Mouse (Mus musculus) ES-E14 (cell line): ENCODE measurements around the gene Tmem130. TPM values are rescaled to one million over a fixed set of nuclear protein-coding genes. Genes with fewer than 3 reads are reported as not detected.

Experiments
- DNase-seq: peaks from one replicate; pipeline ENCODE4 v3.0.0-alpha.2; 2013; ENCODE audit warnings: low read depth, low spot score
- H3K27ac ChIP-seq: 2 replicates; pipeline ENCODE4 v1.5.1; 2012; ENCODE audit warnings: low read depth, mild to moderate bottlenecking, low read length, moderate library complexity, mixed read lengths; ENCODE audit not compliant: poor library complexity, insufficient read depth, severe bottlenecking
- H3K36me3 ChIP-seq: 2 replicates; pipeline ENCODE4 v1.6.1; 2012; ENCODE audit warnings: mild to moderate bottlenecking, low read length, moderate library complexity, mixed read lengths; ENCODE audit not compliant: control insufficient read depth, poor library complexity, insufficient read depth, severe bottlenecking
- H3K4me1 ChIP-seq, 2 experiments: fragments of 150-350 bp in 1 of 2; sonication (generic) in 1 of 2; 2 replicates each; pipeline ENCODE4 v1.6.1; 2012; ENCODE audit warnings: low read length in 2 of 2, mild to moderate bottlenecking in 1 of 2, mixed read lengths in 1 of 2; ENCODE audit not compliant: control insufficient read depth in 2 of 2, insufficient read depth in 2 of 2, poor library complexity in 1 of 2
- H3K4me3 ChIP-seq, 2 experiments: fragments of 150-350 bp in 1 of 2; sonication (generic) in 1 of 2; 2 replicates each; pipeline ENCODE4 v1.5.1; 2012; ENCODE audit warnings: low read length in 2 of 2, low read depth in 1 of 2, mild to moderate bottlenecking in 1 of 2, mixed read lengths in 1 of 2; ENCODE audit not compliant: insufficient read depth in 1 of 2, poor library complexity in 1 of 2, severe bottlenecking in 1 of 2
- H3K9ac ChIP-seq: 2 replicates; pipeline ENCODE4 v1.6.1; 2012; ENCODE audit warnings: low read depth, mild to moderate bottlenecking, low read length, mixed read lengths; ENCODE audit not compliant: poor library complexity, insufficient read depth, severe bottlenecking
- H3K9me3 ChIP-seq: fragments of 150-350 bp; sonication (generic); 2 replicates; pipeline ENCODE4 v1.6.1; 2012; ENCODE audit warnings: low read depth, mild to moderate bottlenecking, low read length; ENCODE audit not compliant: control insufficient read depth, insufficient read depth
- CHD2 ChIP-seq: IDR thresholded peaks from 2 replicates; pipeline ENCODE4 v1.6.1; 2014; ENCODE audit warnings: mild to moderate bottlenecking, low read depth, low read length, inconsistent platforms
- HCFC1 ChIP-seq: IDR thresholded peaks from 2 replicates; pipeline ENCODE4 v1.6.1; 2012; ENCODE audit warnings: low read length, inconsistent platforms, borderline replicate concordance; ENCODE audit not compliant: insufficient read depth
- MAFK ChIP-seq: IDR thresholded peaks from 2 replicates; pipeline ENCODE4 v1.6.1; 2014; ENCODE audit warnings: mild to moderate bottlenecking, low read depth, low read length, inconsistent platforms; ENCODE audit not compliant: insufficient read depth
- ZC3H11A ChIP-seq: IDR thresholded peaks from 2 replicates; pipeline ENCODE4 v1.6.1; 2012; ENCODE audit warnings: low read depth, mild to moderate bottlenecking, inconsistent platforms, low read length, borderline replicate concordance
- ZNF384 ChIP-seq: IDR thresholded peaks from 2 replicates; pipeline ENCODE4 v1.6.1; 2012; ENCODE audit warnings: low read depth, low read length, inconsistent platforms
- in situ Hi-C, 2 experiments: fragments of 600-800 bp; cut with MboI; formaldehyde crosslinking; loops; one replicate each; pipeline ENCODE4 v1.15.1; 2025; ENCODE audit warnings: low sequenced_read_pairs in 2 of 2, inconsistent platforms in 1 of 2; ENCODE audit not compliant: unreplicated experiment in 2 of 2
- total RNA-seq: library from RNA; depleted of rRNA; stranded (reverse); fragments of 300-350 nt; gene quantifications from 2 replicates; pipeline ENCODE4 v1.2.3, GENCODE M21; 2012

Gene Tmem130
- total RNA-seq, 1 experiment = 1.4 TPM

DNA sequence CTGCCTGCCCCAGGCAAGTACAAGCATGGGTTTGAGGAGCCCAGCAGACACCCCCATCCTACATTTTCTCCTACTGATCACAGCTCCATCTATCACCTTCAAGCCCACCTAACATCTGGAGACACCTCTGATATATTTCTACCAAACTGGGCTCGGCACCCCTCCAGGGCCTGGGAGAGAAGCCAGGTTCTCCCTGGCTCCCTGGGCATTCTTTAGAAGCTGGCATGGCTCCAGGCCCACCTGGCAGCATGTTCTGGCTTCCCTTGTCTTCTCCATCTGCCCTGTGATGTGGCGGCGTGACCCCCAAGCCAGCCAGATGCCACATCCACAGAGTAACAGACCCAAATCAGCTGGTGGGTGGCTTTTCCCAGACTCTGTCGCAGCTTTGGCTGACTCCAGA, 41.3 kb downstream of the Tmem130 start:
- TF ChIP-seq HCFC1 (no peak), CHD2 (no peak), ZC3H11A (no peak), ZNF384 (no peak), MAFK (no peak)
- no peak for DNase-seq
- Histone ChIP-seq H3K4me1 (peaks cover 0 to 5% of the 10 kb centered on the region in 2 experiments; a peak in 2 of 4 replicates), H3K4me3 (no peak overlapping the region), H3K9me3 (no peaks in the 10 kb centered on the region), H3K27ac (no peak overlapping the region), H3K9ac (no peak overlapping the region), H3K36me3 (no peaks in the 10 kb centered on the region)
- in situ Hi-C loops = no loop called here

DNA sequence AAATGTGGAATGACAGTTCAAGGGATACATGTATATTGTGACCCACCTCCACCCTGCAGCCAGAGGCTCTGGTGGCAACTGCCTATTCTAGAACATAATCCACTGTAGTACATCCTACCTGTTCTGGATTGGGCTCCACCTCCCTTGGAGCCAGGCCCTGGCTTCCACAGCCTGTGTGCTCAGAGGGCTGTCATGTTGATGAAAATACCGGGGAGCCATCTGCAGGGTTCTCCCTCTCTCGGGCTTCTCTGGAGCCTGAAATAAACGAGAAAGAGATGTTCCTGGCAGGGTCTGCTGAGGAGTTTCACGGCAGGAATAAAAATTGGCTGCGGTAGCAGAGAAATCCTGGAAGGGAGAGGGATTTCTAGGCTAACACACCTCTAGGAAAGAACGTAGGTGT, 41.8 kb downstream of the Tmem130 start:
- no peak overlapping the region for H3K27ac ChIP-seq
- H3K9ac ChIP-seq = no peak overlapping the region
- H3K36me3 ChIP-seq = no peaks in the 10 kb centered on the region
- no peak for DNase-seq
- H3K9me3 ChIP-seq = no peaks in the 10 kb centered on the region
- in situ Hi-C loops = no loop called here
- peaks cover 0 to 1% of the 10 kb centered on the region in 2 experiments; a peak in 2 of 4 replicates for H3K4me1 ChIP-seq
- H3K4me3 ChIP-seq = no peak overlapping the region
- TF ChIP-seq CHD2 = no peak
- TF ChIP-seq HCFC1 = no peak
- TF ChIP-seq ZC3H11A = no peak
- TF ChIP-seq MAFK = no peak
- TF ChIP-seq ZNF384 = no peak

DNA sequence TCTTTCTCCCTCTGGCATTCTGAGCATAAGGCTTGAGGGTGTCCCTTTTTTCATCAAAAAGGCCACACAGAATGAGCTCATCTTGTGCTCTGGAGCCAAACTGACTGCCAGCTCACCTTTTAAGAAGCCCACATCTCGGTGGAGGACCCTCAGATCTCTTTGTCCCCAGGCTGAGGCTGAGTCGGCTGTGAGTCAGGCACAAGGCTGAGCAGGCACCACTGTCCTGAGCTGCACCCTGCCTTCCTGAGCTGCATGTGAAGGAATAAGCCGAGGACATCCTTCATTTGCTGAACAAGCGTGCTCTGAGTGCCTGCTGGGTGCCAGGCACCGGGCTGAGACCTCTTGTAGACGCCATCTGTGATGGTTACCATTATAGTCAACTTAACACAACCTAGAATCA, 44.4 kb downstream of the Tmem130 start:
- H3K4me1 ChIP-seq = peaks cover 0 to 2% of the 10 kb centered on the region in 2 experiments; a peak in 2 of 4 replicates
- H3K9me3 ChIP-seq = no peaks in the 10 kb centered on the region
- in situ Hi-C loops = no loop called here
- no peak overlapping the region for H3K27ac ChIP-seq
- DNase-seq = no peak
- H3K9ac ChIP-seq = no peak overlapping the region
- no peaks in the 10 kb centered on the region for H3K36me3 ChIP-seq
- TF ChIP-seq ZNF384 = no peak
- no peak overlapping the region for H3K4me3 ChIP-seq

DNA sequence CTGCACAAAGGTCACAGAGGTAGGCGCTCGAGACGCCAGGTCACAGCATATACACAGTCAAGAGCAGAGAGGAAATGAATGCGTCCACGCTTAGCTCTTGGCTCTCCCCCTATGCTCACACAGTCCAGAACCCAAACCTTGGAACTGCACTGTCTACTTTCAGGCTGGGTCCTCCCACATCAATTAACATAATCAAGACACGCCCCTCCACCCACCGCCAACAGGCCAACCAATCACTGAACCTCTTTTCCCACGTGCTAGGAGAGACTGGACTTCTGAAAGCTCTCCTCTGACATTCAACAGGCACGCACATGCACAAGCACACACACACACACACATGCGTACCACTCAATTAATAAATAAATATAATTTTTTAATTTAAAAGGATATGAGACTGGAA, 48.2 kb downstream of the Tmem130 start:
- no peaks in the 10 kb centered on the region for H3K36me3 ChIP-seq
- H3K9me3 ChIP-seq = no peaks in the 10 kb centered on the region
- H3K9ac ChIP-seq = no peak overlapping the region
- no peak overlapping the region for H3K27ac ChIP-seq
- in situ Hi-C loops = no loop called here
- no peak overlapping the region for H3K4me3 ChIP-seq
- peaks cover 0 to 2% of the 10 kb centered on the region in 2 experiments; a peak in 2 of 4 replicates for H3K4me1 ChIP-seq
- DNase-seq = no peak
- TF ChIP-seq CHD2 = no peak
- TF ChIP-seq HCFC1 = no peak
- no peak for TF ChIP-seq ZNF384
- no peak for TF ChIP-seq MAFK
- no peak for TF ChIP-seq ZC3H11A

DNA sequence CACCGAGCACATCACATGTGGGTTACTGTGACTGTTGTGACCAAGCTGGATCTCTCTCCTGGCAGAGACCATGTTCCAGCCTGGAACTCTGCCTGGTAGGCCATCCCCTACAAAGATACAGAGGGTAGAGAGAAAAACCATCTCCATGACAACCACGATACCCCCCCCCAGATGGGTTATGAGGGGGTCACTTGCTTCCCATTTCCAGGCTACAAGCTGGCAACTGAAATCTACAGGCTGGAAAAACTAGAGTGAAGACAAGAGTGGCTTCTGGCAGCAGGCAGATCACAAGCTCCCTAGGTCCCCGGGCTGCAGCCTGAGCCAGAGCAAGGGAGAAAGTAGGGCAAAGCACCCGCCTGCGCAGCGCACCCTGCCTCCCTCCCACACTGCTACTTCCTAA, 54.0 kb downstream of the Tmem130 start:
- Histone ChIP-seq H3K4me1 (no peaks in the 10 kb centered on the region), H3K36me3 (no peaks in the 10 kb centered on the region), H3K9ac (no peak overlapping the region), H3K9me3 (no peaks in the 10 kb centered on the region), H3K4me3 (no peak overlapping the region), H3K27ac (no peak overlapping the region)
- no peak for DNase-seq
- no peak for TF ChIP-seq ZC3H11A
- TF ChIP-seq HCFC1 = no peak
- no peak for TF ChIP-seq MAFK
- no peak for TF ChIP-seq CHD2
- TF ChIP-seq ZNF384 = no peak
- in situ Hi-C loops = no loop called here
